Mouse (Mus musculus) CD4-positive helper T cell, adult 2 months (primary cell): ENCODE measurements around the gene Krt42.
"Not testable (repeated sequence)": the region's sequence is repeated elsewhere in the genome, so short reads cannot be mapped to it uniquely, and the experiment has no call there.

Experiments used
- DNase-seq: peaks from one replicate; pipeline ENCODE4 v3.0.0-alpha.2; 2012; ENCODE audit warnings: low read depth, missing footprints, low spot score

Gene Krt42

GRCm38 (mm10) chr11:100281596-100282544 is 12.2 kb upstream of the Krt42 start:
- peak; percentile 72 for DNase-seq

- no peak for DNase-seq
Observed at GRCm38 (mm10) chr11:100278759-100279158, 9.1 kb upstream of the Krt42 start.

GRCm38 (mm10) chr11:100277726-100278480 is 8.2 kb upstream of the Krt42 start:
- DNase-seq: no peak

GRCm38 (mm10) chr11:100275466-100275865 is 5.8 kb upstream of the Krt42 start:
- no peak for DNase-seq

- DNase-seq: no peak
Observed at GRCm38 (mm10) chr11:100274719-100275118, 5.0 kb upstream of the Krt42 start.

- no peak for DNase-seq
Observed at GRCm38 (mm10) chr11:100271878-100272277, 2.2 kb upstream of the Krt42 start.

GRCm38 (mm10) chr11:100262058-100262980 is 7.4 kb downstream of the Krt42 start:
- DNase-seq: no peak

GRCm38 (mm10) chr11:100261235-100261605 is 8.5 kb downstream of the Krt42 start:
- no peak for DNase-seq

- DNase-seq: no peak
Observed at GRCm38 (mm10) chr11:100260514-100261234, 9.0 kb downstream of the Krt42 start, which contains the start of gene Krt17. Gene Krt17, minus strand, starts transcription at chr11:100261029.

- DNase-seq: no peak
Observed at GRCm38 (mm10) chr11:100259079-100259478, 10.6 kb downstream of the Krt42 start.

GRCm38 (mm10) chr11:100257967-100258366 is 11.7 kb downstream of the Krt42 start:
- DNase-seq: no peak

- DNase-seq: no peak
Observed at GRCm38 (mm10) chr11:100255514-100255913, 14.2 kb downstream of the Krt42 start.

- DNase-seq: no peak
Observed at GRCm38 (mm10) chr11:100254360-100255090, 15.1 kb downstream of the Krt42 start.

GRCm38 (mm10) chr11:100248852-100249465 is 20.7 kb downstream of the Krt42 start, which contains the start of gene Krt16:
Gene Krt16, minus strand, starts transcription at chr11:100248902.
- DNase-seq: no peak

- DNase-seq: not testable (repeated sequence)
Observed at GRCm38 (mm10) chr11:100246471-100246870, 23.2 kb downstream of the Krt42 start.

GRCm38 (mm10) chr11:100240272-100240671 is 29.4 kb downstream of the Krt42 start:
- DNase-seq: peak; percentile 10

- DNase-seq: no peak
Observed at GRCm38 (mm10) chr11:100221741-100222140, 47.9 kb downstream of the Krt42 start.

GRCm38 (mm10) chr11:100219304-100219703 is 50.4 kb downstream of the Krt42 start:
- no peak for DNase-seq
